Mouse (Mus musculus): ENCODE results near the gene Tax1bp3.

DNA sequence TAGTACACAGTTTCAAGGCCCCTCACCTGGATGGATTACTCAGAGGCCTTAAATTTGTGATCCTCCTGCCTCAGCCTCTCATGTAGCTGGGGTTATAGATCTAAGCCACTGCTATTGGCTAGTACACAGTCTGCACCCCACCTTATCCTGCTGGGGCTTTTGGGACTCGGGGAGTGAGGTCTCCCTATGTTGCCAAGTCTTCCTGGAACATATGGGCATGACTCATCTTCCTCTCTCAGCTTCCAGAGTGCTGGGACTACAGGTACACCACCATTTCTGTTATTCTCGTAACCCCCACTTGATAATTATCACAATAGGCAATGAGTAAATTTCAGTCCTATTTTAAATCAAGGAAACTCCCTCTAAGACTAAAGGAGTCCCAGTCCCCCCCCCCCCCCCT lies 17.6 kb downstream of the Tax1bp3 start:
- TF ChIP-seq POLR2AphosphoS2 (IDR thresholded peaks at IDR 0.05; ENCODE audit: insufficient read length, low read depth): no peak
- TF ChIP-seq POLR2A (IDR thresholded peaks at IDR 0.05; ENCODE audit: insufficient read length, low read depth): no peak
- no peak for TF ChIP-seq TCF12 (IDR thresholded peaks at IDR 0.05; ENCODE audit: insufficient read depth, poor library complexity, severe bottlenecking)
- no peak for TF ChIP-seq USF1 (IDR thresholded peaks at IDR 0.05; ENCODE audit: low read depth)
- no peak for TF ChIP-seq E2F4 (IDR thresholded peaks at IDR 0.05; ENCODE audit: insufficient read depth)
- TF ChIP-seq MYOD1 (IDR thresholded peaks at IDR 0.05; ENCODE audit: control insufficient read depth in 1 of 3, insufficient read length in 2 of 3, low read depth in 2 of 3): no peak
- TF ChIP-seq MAX (IDR thresholded peaks at IDR 0.05; ENCODE audit: low read depth): no peak
- no peak for TF ChIP-seq SRF (IDR thresholded peaks at IDR 0.05; ENCODE audit: control insufficient read depth, insufficient read length, low read depth)
- TF ChIP-seq CEBPB (IDR thresholded peaks at IDR 0.05; ENCODE audit: insufficient read depth, poor library complexity, severe bottlenecking): no peak
- TF ChIP-seq TCF3 (IDR thresholded peaks at IDR 0.05; ENCODE audit: insufficient read length, low read depth): no peak

Data from myocyte (in vitro differentiated cells).